Mouse (Mus musculus): ENCODE data around the gene Gm9857. TPM values are rescaled to one million over a fixed set of nuclear protein-coding genes. Genes with fewer than 3 reads are reported as not detected.

Gene Gm9857
- polyA plus RNA-seq, 1 experiment: 0.88 TPM

GRCm38 (mm10) chr3:108973980-108974660 is 33.9 kb upstream of the Gm9857 start:
- Histone ChIP-seq H3K27ac (ENCODE audit: insufficient read depth, low read length) (no peak overlapping the region), H3K4me1 (ENCODE audit: control insufficient read depth, insufficient read depth, low read length) (no peaks in the 10 kb centered on the region), H3K4me3 (replicated peaks; ENCODE audit: insufficient read depth, low read depth, low read length) (no peak overlapping the region), H3K27me3 (ENCODE audit: control insufficient read depth, insufficient read depth, low read length) (no peaks in the 10 kb centered on the region)
- TF ChIP-seq CTCF (IDR thresholded peaks at IDR 0.05; ENCODE audit: borderline replicate concordance, insufficient read depth, low read depth, low read length) (no peak), POLR2A (IDR thresholded peaks at IDR 0.05; ENCODE audit: borderline replicate concordance, insufficient read depth, low read length) (no peak)
- DNase-seq: no peak
- 79% methylated on average over 13 of the region's 13 CpGs for WGBS

- Histone ChIP-seq H3K4me3 (replicated peaks; ENCODE audit: insufficient read depth, low read depth, low read length) (no peak overlapping the region), H3K4me1 (ENCODE audit: control insufficient read depth, insufficient read depth, low read length) (peaks cover 2% of the 10 kb centered on the region), H3K27ac (ENCODE audit: insufficient read depth, low read length) (no peak overlapping the region), H3K27me3 (ENCODE audit: control insufficient read depth, insufficient read depth, low read length) (no peaks in the 10 kb centered on the region)
- no peak for DNase-seq
- TF ChIP-seq POLR2A (IDR thresholded peaks at IDR 0.05; ENCODE audit: borderline replicate concordance, insufficient read depth, low read length) (no peak), CTCF (IDR thresholded peaks at IDR 0.05; ENCODE audit: borderline replicate concordance, insufficient read depth, low read depth, low read length) (no peak)
- 98% methylated on average over 3 of the region's 3 CpGs for whole genome bisulfite sequencing
Measured at GRCm38 (mm10) chr3:108966051-108966450, 25.8 kb upstream of the Gm9857 start.

DNA sequence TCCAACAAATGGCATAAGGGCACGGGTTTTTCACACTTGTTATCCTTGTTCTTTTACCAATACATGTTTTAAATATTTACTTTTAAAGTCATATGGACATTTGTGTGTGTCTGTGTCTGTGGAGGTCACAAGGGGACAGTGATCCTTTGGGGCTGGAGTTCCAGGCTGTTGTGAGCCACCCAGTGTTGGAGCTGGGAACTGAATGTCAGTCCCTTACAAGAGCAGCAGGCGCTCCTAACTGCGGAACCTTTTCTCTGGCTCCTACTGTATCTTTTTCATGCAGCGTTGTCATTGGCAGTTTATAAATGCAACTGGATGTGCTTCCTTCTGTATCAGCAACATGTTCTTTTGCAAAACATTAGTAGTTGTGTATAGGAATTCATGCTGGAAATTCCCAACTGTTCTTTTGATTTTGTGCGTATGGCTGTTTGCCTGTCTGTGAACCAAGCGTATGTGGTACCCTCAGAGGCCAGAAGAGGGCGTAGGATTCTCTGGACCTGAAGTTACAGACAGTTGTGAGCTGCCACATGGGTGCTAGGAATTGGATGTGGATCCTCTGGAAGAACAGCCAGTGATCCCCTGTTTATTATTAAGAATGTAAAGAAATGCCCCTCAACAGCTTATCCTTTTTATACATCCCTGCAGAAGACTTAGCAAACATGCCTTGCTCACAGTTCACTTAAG is 24.3 kb upstream of the Gm9857 start:
- no peak overlapping the region for H3K27ac ChIP-seq (ENCODE audit: insufficient read depth, low read length)
- WGBS: 77% methylated on average over 7 of the region's 7 CpGs
- TF ChIP-seq POLR2A (IDR thresholded peaks at IDR 0.05; ENCODE audit: borderline replicate concordance, insufficient read depth, low read length) (no peak), CTCF (IDR thresholded peaks at IDR 0.05; ENCODE audit: borderline replicate concordance, insufficient read depth, low read depth, low read length) (peak; percentile 34; the same call in 1 of the 2 replicates)
- H3K4me3 ChIP-seq (replicated peaks; ENCODE audit: insufficient read depth, low read depth, low read length): no peak overlapping the region
- H3K4me1 ChIP-seq (ENCODE audit: control insufficient read depth, insufficient read depth, low read length): peaks cover 4% of the 10 kb centered on the region
- peak; percentile 28 to 31 for DNase-seq
- no peaks in the 10 kb centered on the region for H3K27me3 ChIP-seq (ENCODE audit: control insufficient read depth, insufficient read depth, low read length)

- H3K27me3 ChIP-seq (ENCODE audit: control insufficient read depth, insufficient read depth, low read length): no peaks in the 10 kb centered on the region
- no peak for DNase-seq
- H3K4me1 ChIP-seq (ENCODE audit: control insufficient read depth, insufficient read depth, low read length): peaks cover 4% of the 10 kb centered on the region
- no peak overlapping the region for H3K4me3 ChIP-seq (replicated peaks; ENCODE audit: insufficient read depth, low read depth, low read length)
- TF ChIP-seq CTCF (IDR thresholded peaks at IDR 0.05; ENCODE audit: borderline replicate concordance, insufficient read depth, low read depth, low read length): no peak
- TF ChIP-seq POLR2A (IDR thresholded peaks at IDR 0.05; ENCODE audit: borderline replicate concordance, insufficient read depth, low read length): no peak
- 91% methylated on average over 3 of the region's 3 CpGs for WGBS
- H3K27ac ChIP-seq (ENCODE audit: insufficient read depth, low read length): no peak overlapping the region
Measured at GRCm38 (mm10) chr3:108963776-108964175, 23.5 kb upstream of the Gm9857 start.

DNA sequence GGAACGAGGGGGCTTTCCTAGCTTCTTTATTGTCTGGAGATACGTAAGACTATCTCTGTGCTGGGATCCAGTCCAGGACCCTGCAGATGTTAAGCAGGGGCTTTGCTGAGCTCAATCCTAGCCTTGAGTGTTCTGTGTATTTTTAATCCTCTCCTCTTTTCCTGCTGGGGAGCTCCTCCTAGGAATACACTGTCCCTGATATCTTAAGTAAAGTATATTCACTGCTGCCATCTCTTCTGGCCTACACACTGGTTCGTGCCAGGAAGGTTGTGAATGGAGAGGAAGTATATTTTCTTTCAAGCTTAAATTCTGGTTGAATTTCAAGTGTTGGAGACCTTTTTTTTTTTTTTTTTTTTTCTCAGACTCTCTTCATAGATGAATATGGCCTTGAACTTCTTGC is 23.0 kb upstream of the Gm9857 start:
- H3K4me3 ChIP-seq (replicated peaks; ENCODE audit: insufficient read depth, low read depth, low read length): no peak overlapping the region
- no peaks in the 10 kb centered on the region for H3K27me3 ChIP-seq (ENCODE audit: control insufficient read depth, insufficient read depth, low read length)
- no peak overlapping the region for H3K27ac ChIP-seq (ENCODE audit: insufficient read depth, low read length)
- no peak for TF ChIP-seq CTCF (IDR thresholded peaks at IDR 0.05; ENCODE audit: borderline replicate concordance, insufficient read depth, low read depth, low read length)
- no peak for TF ChIP-seq POLR2A (IDR thresholded peaks at IDR 0.05; ENCODE audit: borderline replicate concordance, insufficient read depth, low read length)
- 83% methylated on average over 3 of the region's 3 CpGs for WGBS
- peaks cover 4% of the 10 kb centered on the region for H3K4me1 ChIP-seq (ENCODE audit: control insufficient read depth, insufficient read depth, low read length)
- no peak for DNase-seq

GRCm38 (mm10) chr3:108961655-108962054 is 21.4 kb upstream of the Gm9857 start:
- Histone ChIP-seq H3K4me3 (replicated peaks; ENCODE audit: insufficient read depth, low read depth, low read length) (peak overlapping the region; percentile 45), H3K27me3 (ENCODE audit: control insufficient read depth, insufficient read depth, low read length) (no peaks in the 10 kb centered on the region), H3K4me1 (ENCODE audit: control insufficient read depth, insufficient read depth, low read length) (peaks cover 4% of the 10 kb centered on the region), H3K27ac (ENCODE audit: insufficient read depth, low read length) (no peak overlapping the region)
- TF ChIP-seq CTCF (IDR thresholded peaks at IDR 0.05; ENCODE audit: borderline replicate concordance, insufficient read depth, low read depth, low read length): no peak
- WGBS: 30% methylated on average over 6 of the region's 6 CpGs
- DNase-seq: no peak

DNA sequence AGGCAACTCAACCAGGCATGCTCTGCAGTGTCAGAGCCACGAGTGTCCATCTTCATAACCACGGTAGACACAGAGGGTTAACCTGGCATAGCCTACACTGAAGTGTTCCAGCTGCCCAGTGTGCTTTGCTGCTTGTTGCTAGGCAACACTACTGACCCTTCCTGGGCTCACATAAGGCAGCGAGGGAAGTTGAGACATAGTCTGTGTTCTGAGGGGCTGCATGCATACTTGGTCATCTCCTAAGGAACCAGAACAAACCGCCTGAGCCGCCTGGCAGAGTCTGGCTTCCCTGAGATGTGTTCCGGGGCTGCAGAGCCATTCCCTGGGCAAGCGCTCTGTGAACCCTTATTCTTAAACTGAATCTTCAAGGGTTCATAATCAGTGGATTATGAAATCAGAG is 21.0 kb upstream of the Gm9857 start:
- Histone ChIP-seq H3K4me1 (ENCODE audit: control insufficient read depth, insufficient read depth, low read length) (peaks cover 4% of the 10 kb centered on the region), H3K4me3 (replicated peaks; ENCODE audit: insufficient read depth, low read depth, low read length) (peak overlapping the region; percentile 45), H3K27me3 (ENCODE audit: control insufficient read depth, insufficient read depth, low read length) (no peaks in the 10 kb centered on the region), H3K27ac (ENCODE audit: insufficient read depth, low read length) (no peak overlapping the region)
- peak; percentile 27 to 29 for DNase-seq
- TF ChIP-seq CTCF (IDR thresholded peaks at IDR 0.05; ENCODE audit: borderline replicate concordance, insufficient read depth, low read depth, low read length) (no peak), POLR2A (IDR thresholded peaks at IDR 0.05; ENCODE audit: borderline replicate concordance, insufficient read depth, low read length) (no peak)
- WGBS: 11% methylated on average over 7 of the region's 7 CpGs

Data from cerebellum, adult 2 months (tissue).